Mouse (Mus musculus) cortical plate, adult 2 months (tissue): ENCODE data around the gene Cep89.

ENCODE experiments used
- CTCF ChIP-seq: fragments of 200-500 bp; IDR thresholded peaks from 2 replicates; pipeline ENCODE4 v1.5.1; 2011; ENCODE audit warnings: mild to moderate bottlenecking, control low read depth, low read length; ENCODE audit not compliant: insufficient read depth; ENCODE audit errors: extremely low read depth
- POLR2A ChIP-seq: fragments of 200-500 bp; IDR thresholded peaks from 2 replicates; pipeline ENCODE4 v1.6.1; 2011; ENCODE audit warnings: mild to moderate bottlenecking, low read length, control low read depth; ENCODE audit not compliant: insufficient read depth; ENCODE audit errors: extremely low read depth

- no peak for TF ChIP-seq CTCF
- no peak for TF ChIP-seq POLR2A
Observed at GRCm38 (mm10) chr7:35349022-35349421, 47.8 kb upstream of the Cep89 start.
